Mouse (Mus musculus): ENCODE measurements around the gene Lcn10. TPM values are rescaled to one million over a fixed set of nuclear protein-coding genes. Genes with fewer than 3 reads are reported as not detected.
"Not testable (repeated sequence)": the region's sequence is repeated elsewhere in the genome, so short reads cannot be mapped to it uniquely, and the experiment has no call there.

Lcn10 gene
- polyA plus RNA-seq, 1 experiment from 2014 or later, result not detected

- H3K27me3 ChIP-seq (ENCODE audit: low read depth, poor library complexity, severe bottlenecking), result no peaks in the 10 kb centered on the region
- no peak within 1 kb of the TSS for H3K4me3 ChIP-seq
- 93% methylated on average over 3 of the region's 3 CpGs for WGBS
- DNase-seq (ENCODE audit: low spot score), result no peak
- H3K36me3 ChIP-seq, result no peaks in the 10 kb centered on the region
- H3K4me1 ChIP-seq, result no peaks in the 10 kb centered on the region
- H3K27ac ChIP-seq, result no peak within 1 kb of the TSS
- no peaks in the 10 kb centered on the region for H3K9me3 ChIP-seq (replicated peaks)
Observed at GRCm38 (mm10) chr2:25676486-25676885, 6.0 kb upstream of the Lcn10 start, which contains the start of gene Lcn6. Gene Lcn6, plus strand, starts transcription at chr2:25676786.

DNA sequence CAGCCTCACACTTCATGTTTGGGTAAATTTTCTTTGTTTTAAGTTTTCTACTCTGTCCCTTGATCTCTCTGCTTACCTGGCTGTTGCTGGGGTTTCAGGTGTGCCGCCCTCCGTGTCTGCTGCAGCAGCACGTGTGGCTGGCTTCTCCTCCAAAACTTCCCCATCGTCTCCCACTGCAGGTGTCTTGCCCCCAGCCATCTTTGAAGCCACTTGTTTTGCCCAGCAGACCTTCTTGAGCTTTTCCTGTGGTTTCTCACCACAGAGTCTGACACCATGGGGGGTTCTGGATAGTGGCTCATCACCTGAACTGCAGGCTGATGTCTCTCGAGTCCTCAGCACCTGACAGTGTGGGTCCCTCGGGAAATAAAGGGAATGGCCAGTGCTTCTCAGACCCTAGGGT lies 3.0 kb upstream of the Lcn10 start:
- no peak overlapping the region for H3K27ac ChIP-seq
- no peaks in the 10 kb centered on the region for H3K27me3 ChIP-seq (ENCODE audit: low read depth, poor library complexity, severe bottlenecking)
- no peaks in the 10 kb centered on the region for H3K4me1 ChIP-seq
- DNase-seq (ENCODE audit: low spot score), result no peak
- H3K9me3 ChIP-seq (replicated peaks), result no peaks in the 10 kb centered on the region
- no peaks in the 10 kb centered on the region for H3K36me3 ChIP-seq
- H3K4me3 ChIP-seq, result no peak overlapping the region
- 83% methylated on average over 6 of the region's 6 CpGs for WGBS

GRCm38 (mm10) chr2:25686941-25687340 lies 4.4 kb downstream of the Lcn10 start:
- Histone ChIP-seq H3K27ac (no peak overlapping the region), H3K27me3 (ENCODE audit: low read depth, poor library complexity, severe bottlenecking) (no peaks in the 10 kb centered on the region), H3K4me1 (no peaks in the 10 kb centered on the region), H3K4me3 (no peak overlapping the region), H3K36me3 (no peaks in the 10 kb centered on the region), H3K9me3 (replicated peaks) (no peaks in the 10 kb centered on the region)
- no peak for DNase-seq (ENCODE audit: low spot score)
- 81% methylated on average over 4 of the region's 4 CpGs for WGBS

GRCm38 (mm10) chr2:25694605-25695004 lies 12.1 kb downstream of the Lcn10 start:
- no peaks in the 10 kb centered on the region for H3K27me3 ChIP-seq (ENCODE audit: low read depth, poor library complexity, severe bottlenecking)
- H3K9me3 ChIP-seq (replicated peaks), result no peaks in the 10 kb centered on the region
- H3K36me3 ChIP-seq, result no peaks in the 10 kb centered on the region
- H3K4me1 ChIP-seq, result no peaks in the 10 kb centered on the region
- H3K27ac ChIP-seq, result no peak overlapping the region
- peak; percentile 69 for DNase-seq (ENCODE audit: low spot score)
- no peak overlapping the region for H3K4me3 ChIP-seq

- no peak overlapping the region for H3K4me3 ChIP-seq
- no peaks in the 10 kb centered on the region for H3K27me3 ChIP-seq (ENCODE audit: low read depth, poor library complexity, severe bottlenecking)
- H3K9me3 ChIP-seq (replicated peaks), result no peaks in the 10 kb centered on the region
- 76% methylated on average over 4 of the region's 4 CpGs for WGBS
- no peak overlapping the region for H3K27ac ChIP-seq
- no peaks in the 10 kb centered on the region for H3K4me1 ChIP-seq
- no peaks in the 10 kb centered on the region for H3K36me3 ChIP-seq
- DNase-seq (ENCODE audit: low spot score), result no peak
Observed at GRCm38 (mm10) chr2:25696951-25697350, 14.4 kb downstream of the Lcn10 start.

DNA sequence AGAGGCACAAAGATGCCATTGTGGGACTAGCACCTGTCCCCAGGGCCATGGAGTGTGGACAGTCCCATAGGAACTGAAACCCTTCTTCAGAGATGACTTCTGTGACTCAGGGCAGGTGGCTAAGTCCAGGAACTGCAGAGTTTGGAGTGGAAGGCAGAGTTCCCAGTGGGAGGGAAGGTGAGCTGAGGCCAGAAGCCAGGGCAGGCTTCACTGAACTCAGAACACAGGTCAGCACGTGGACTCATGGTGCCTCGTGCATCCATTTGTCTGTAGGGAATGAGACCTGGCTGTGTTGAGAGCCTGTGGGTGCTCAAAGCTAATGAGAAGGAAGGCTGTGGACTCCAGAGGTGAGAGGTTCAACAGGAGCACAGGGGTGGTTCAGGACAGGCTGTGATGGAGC lies 16.2 kb downstream of the Lcn10 start:
- Histone ChIP-seq H3K4me1 (no peaks in the 10 kb centered on the region), H3K27ac (no peak overlapping the region), H3K27me3 (ENCODE audit: low read depth, poor library complexity, severe bottlenecking) (no peaks in the 10 kb centered on the region), H3K36me3 (no peaks in the 10 kb centered on the region), H3K9me3 (replicated peaks) (no peaks in the 10 kb centered on the region), H3K4me3 (no peak overlapping the region)
- no peak for DNase-seq (ENCODE audit: low spot score)
- 84% methylated on average over 2 of the region's 2 CpGs for WGBS

DNA sequence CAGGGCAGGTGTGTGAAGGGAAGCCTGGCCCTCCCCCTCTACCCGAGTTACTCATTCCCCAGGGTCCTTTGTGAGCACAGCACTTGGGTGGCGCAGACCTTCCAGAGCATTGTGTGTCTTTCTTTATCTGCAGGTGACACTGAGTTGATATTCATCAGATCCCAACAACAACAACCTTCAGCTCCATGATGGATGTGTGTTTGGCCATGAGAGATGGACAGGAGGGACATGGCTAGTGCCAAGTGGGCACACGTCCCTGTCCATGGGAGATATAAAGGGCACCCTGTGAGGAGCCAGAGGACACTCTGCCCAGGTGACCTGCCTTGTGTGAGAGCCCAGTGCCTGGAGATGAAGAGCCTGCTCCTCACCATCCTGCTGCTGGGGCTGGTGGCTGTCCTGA lies 17.2 kb downstream of the Lcn10 start, which contains the start of gene Obp2a:
Obp2a (plus strand) TSS at position 301 of the 400 bp plus-strand sequence.
- not testable (repeated sequence) for H3K4me1 ChIP-seq; H3K36me3 ChIP-seq; H3K27ac ChIP-seq; H3K4me3 ChIP-seq; H3K9me3 ChIP-seq (replicated peaks); H3K27me3 ChIP-seq (ENCODE audit: low read depth, poor library complexity, severe bottlenecking); DNase-seq (ENCODE audit: low spot score)
- 90% methylated on average over 3 of the region's 3 CpGs for WGBS

DNA sequence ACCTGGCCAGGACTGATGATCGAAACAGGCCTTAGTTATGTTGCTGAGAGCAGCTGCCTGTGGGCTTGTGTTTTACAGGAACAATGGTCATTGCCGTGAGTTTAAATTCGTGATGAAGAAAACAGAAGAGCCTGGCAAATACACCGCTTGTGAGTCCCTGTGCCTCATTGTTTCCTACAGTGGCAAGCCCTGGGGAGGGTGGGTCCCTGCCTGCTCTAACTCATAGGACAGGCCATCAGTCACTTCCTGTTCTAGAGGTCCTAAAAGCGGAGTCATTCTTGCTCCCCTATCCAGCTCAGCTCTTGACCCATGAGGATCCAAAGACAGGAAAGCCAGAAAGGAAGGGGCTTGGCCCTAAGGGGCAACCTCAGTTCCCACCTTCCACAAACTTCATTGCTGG lies 18.5 kb downstream of the Lcn10 start:
- 87% methylated on average over 5 of the region's 5 CpGs for WGBS
- H3K27ac ChIP-seq, result no peak overlapping the region
- H3K4me3 ChIP-seq, result no peak overlapping the region
- no peaks in the 10 kb centered on the region for H3K9me3 ChIP-seq (replicated peaks)
- H3K27me3 ChIP-seq (ENCODE audit: low read depth, poor library complexity, severe bottlenecking), result no peaks in the 10 kb centered on the region
- no peak for DNase-seq (ENCODE audit: low spot score)
- H3K4me1 ChIP-seq, result no peaks in the 10 kb centered on the region
- no peaks in the 10 kb centered on the region for H3K36me3 ChIP-seq

DNA sequence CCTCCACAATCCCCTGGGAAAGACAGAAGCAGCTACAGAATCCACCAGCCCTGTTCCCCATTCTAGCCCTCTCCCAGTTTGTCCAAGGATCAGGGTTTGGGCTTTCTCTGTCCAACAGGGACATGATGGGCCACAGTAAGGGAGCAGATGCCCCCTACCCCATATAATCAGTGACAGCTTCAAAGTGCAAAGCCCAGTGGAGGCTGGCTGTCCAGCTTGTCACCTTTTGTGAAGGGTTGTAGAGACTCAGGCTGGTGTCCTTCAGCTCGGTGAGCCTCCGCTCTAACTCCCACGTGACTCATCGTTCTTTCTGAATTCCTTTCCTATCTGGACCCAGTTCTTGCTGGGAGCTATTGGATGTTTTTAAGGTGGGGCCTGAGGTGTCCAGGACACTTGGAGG lies 21.2 kb downstream of the Lcn10 start:
- no peaks in the 10 kb centered on the region for H3K27me3 ChIP-seq (ENCODE audit: low read depth, poor library complexity, severe bottlenecking)
- no peak overlapping the region for H3K27ac ChIP-seq
- no peak for DNase-seq (ENCODE audit: low spot score)
- no peak overlapping the region for H3K4me3 ChIP-seq
- H3K9me3 ChIP-seq (replicated peaks), result no peaks in the 10 kb centered on the region
- no peaks in the 10 kb centered on the region for H3K36me3 ChIP-seq
- 81% methylated on average over 4 of the region's 4 CpGs for WGBS
- H3K4me1 ChIP-seq, result peaks cover 18% of the 10 kb centered on the region

DNA sequence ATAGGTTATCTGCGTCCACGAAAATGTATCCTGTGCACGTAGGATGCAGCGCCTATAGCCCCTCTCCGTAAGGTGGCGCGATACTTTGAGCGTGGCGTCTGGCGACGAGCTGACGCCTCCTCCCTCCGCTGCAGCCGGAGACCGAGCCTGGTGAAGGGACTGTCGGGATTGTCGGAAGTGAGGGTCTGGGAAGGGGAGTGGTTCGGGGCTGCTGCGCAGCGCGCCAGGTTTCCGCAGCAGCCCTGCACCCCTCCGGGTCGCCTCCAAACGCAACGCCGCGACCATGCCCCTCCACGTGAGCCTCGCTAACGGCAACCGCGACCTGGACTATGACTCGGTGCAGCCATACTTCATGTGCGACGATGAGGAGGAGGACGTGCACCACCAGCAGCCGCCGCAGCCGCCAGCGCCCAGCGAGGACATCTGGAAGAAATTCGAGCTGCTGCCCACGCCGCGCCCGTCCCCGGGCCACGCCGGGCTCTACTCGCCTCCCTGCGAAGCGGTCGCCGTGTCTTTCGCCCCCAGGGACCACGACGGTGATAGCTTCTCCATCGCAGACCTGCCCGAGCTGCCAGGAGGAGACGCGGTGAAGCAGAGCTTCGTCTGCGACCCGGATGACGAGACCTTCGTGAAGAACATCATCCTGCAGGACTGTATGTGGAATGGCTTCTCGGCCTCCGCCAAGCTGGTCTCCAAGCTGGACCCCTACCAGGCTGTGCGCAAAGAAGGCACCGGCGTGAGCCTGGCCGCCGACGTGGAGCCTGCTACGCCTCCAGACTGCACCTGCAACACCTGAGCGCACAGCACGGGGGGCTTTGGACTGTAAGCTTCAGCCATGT lies 24.3 kb downstream of the Lcn10 start, which contains the start of gene Bmyc:
Bmyc (plus strand) TSS at position 97 of the 839 bp plus-strand sequence.
- H3K4me3 ChIP-seq, result peak within 1 kb of the TSS; percentile 72
- under 1% methylated on average over 78 of the region's 78 CpGs for WGBS
- peak within 1 kb of the TSS; percentile 82 for H3K27ac ChIP-seq
- DNase-seq (ENCODE audit: low spot score), result peak; percentile 87
- 0 out of 2 replicates have a peak, but pooled peaks cover 2% of the 10 kb centered on the region for H3K36me3 ChIP-seq
- H3K4me1 ChIP-seq, result peaks cover 25% of the 10 kb centered on the region
- H3K27me3 ChIP-seq (ENCODE audit: low read depth, poor library complexity, severe bottlenecking), result no peaks in the 10 kb centered on the region
- no peaks in the 10 kb centered on the region for H3K9me3 ChIP-seq (replicated peaks)

GRCm38 (mm10) chr2:25708121-25708520 lies 25.6 kb downstream of the Lcn10 start:
- Histone ChIP-seq H3K4me3 (peak overlapping the region; percentile 20), H3K27me3 (ENCODE audit: low read depth, poor library complexity, severe bottlenecking) (no peaks in the 10 kb centered on the region), H3K9me3 (replicated peaks) (no peaks in the 10 kb centered on the region), H3K4me1 (peaks cover 26% of the 10 kb centered on the region), H3K36me3 (0 out of 2 replicates have a peak, but pooled peaks cover 2% of the 10 kb centered on the region), H3K27ac (0 out of 2 replicates have a peak overlapping the region, but pooled peaks have one; percentile 9)
- 85% methylated on average over 2 of the region's 2 CpGs for WGBS
- DNase-seq (ENCODE audit: low spot score), result no peak

DNA sequence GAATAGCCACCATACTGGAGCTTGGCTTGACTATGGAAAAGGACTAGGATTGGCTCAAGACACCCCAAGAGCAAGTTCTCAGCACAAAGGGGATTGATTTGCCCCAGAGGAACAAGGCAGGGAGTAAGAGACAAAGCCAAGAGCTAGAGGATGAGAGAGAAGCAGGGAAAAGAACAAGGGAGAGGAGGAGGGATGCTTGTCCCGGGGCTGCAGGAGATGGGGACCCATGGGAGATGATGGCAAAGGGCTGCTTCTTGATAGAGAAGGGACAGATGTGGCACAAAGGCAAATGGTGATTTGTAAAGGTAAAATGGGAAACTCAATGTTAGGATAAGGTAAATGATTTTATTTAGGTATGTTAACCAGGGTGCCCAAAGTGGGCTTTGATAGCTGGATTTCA lies 26.5 kb downstream of the Lcn10 start:
- WGBS, result 88% methylated on average over 1 of the region's 1 CpGs
- DNase-seq (ENCODE audit: low spot score), result not testable (repeated sequence)

DNA sequence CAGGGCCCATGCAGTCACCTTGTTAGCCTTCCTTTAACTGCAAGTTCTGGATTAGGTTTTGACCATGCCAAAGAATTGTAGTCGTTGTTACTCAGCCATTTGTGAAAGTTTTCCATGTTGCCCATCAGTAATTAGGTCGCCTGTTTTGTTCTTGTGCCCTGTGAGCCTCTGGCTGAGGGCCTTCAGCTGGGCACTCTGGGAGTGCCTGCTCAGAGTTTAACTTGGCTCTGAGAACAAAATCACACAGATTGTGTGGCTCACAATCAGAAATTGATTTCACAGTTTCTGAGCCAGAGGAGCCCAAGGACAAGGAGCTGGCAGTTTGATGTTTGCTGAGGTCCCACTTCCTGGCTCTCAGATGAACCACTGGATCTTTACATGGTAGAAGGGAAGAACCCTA lies 27.3 kb downstream of the Lcn10 start:
- H3K9me3 ChIP-seq (replicated peaks); H3K4me3 ChIP-seq; DNase-seq (ENCODE audit: low spot score); H3K27me3 ChIP-seq (ENCODE audit: low read depth, poor library complexity, severe bottlenecking); H3K27ac ChIP-seq; H3K36me3 ChIP-seq: not testable (repeated sequence)
- 73% methylated on average over 2 of the region's 2 CpGs for whole genome bisulfite sequencing
- peaks cover 26% of the 10 kb centered on the region for H3K4me1 ChIP-seq

More for the DNA sequence above, 26.5 kb downstream of the Lcn10 start:
- H3K27ac ChIP-seq; H3K36me3 ChIP-seq; H3K9me3 ChIP-seq (replicated peaks); H3K4me3 ChIP-seq; H3K27me3 ChIP-seq (ENCODE audit: low read depth, poor library complexity, severe bottlenecking): not testable (repeated sequence)
- H3K4me1 ChIP-seq, result peaks cover 26% of the 10 kb centered on the region

Data from limb, embryonic 10.5 days (tissue).